Mouse (Mus musculus) liver, embryonic 14.5 days (tissue): ENCODE measurements at regions not wholly inside any gene's neighbourhood (a gene's known extent, or its start where the extent isn't known, plus 50 kb on each side); places are given as distances from the start of the nearest gene placed in this dataset.

Experiments used
- ATAC-seq: fragments of 200-750 bp; cut with Nextera tagmentation; 2 replicates; pipeline ENCODE4 v1.8.0; 2017; ENCODE audit warnings: moderate number of reproducible peaks, mild to moderate bottlenecking, moderate library complexity; ENCODE audit not compliant: insufficient read depth
- DNase-seq, 3 experiments: peaks; one replicate each; pipeline ENCODE4 v3.0.0-alpha.2; 2012 to 2013; ENCODE audit warnings: low read depth in 3 of 3, low spot score in 3 of 3
- H3K27ac ChIP-seq: fragments of 300-500 bp; sonication (generic); 2 replicates; pipeline ENCODE4 v1.5.1; 2014; ENCODE audit warnings: moderate library complexity, mild to moderate bottlenecking, control low read depth, inconsistent platforms
- H3K27me3 ChIP-seq: fragments of 300-500 bp; sonication (generic); 2 replicates; pipeline ENCODE4 v1.6.1; 2014; ENCODE audit warnings: mild to moderate bottlenecking, low read length, moderate library complexity; ENCODE audit not compliant: control insufficient read depth, insufficient read depth
- H3K36me3 ChIP-seq: fragments of 300-500 bp; sonication (generic); replicated peaks from 2 replicates; pipeline ENCODE4 v1.6.1; 2014; ENCODE audit warnings: low read depth; ENCODE audit not compliant: control insufficient read depth, insufficient read depth
- H3K4me1 ChIP-seq, 2 experiments: fragments of 200-500 bp in 1 of 2; fragments of 300-500 bp in 1 of 2; sonication (generic) in 1 of 2; replicated peaks; 2 replicates each; pipeline ENCODE4 v1.6.1; 2012 to 2014; ENCODE audit warnings: antibody characterized with exemption in 1 of 2, inconsistent platforms in 1 of 2, low read length in 1 of 2; ENCODE audit not compliant: control insufficient read depth in 2 of 2, insufficient read depth in 2 of 2
- H3K4me2 ChIP-seq: fragments of 300-500 bp; sonication (generic); 2 replicates; pipeline ENCODE4 v1.6.1; 2014; ENCODE audit warnings: low read depth, mild to moderate bottlenecking, control low read depth, moderate library complexity
- H3K4me3 ChIP-seq, 2 experiments: fragments of 200-500 bp in 1 of 2; fragments of 300-500 bp in 1 of 2; sonication (generic) in 1 of 2; 2 replicates each; pipeline ENCODE4 v1.5.1; 2012 to 2014; ENCODE audit warnings: low read depth in 2 of 2, low read length in 2 of 2, mild to moderate bottlenecking in 2 of 2, control low read depth in 1 of 2, inconsistent platforms in 1 of 2, moderate library complexity in 1 of 2; ENCODE audit not compliant: insufficient read depth in 1 of 2
- H3K9ac ChIP-seq: fragments of 300-500 bp; sonication (generic); replicated peaks from 2 replicates; pipeline ENCODE4 v1.6.1; 2014; ENCODE audit warnings: mild to moderate bottlenecking, control low read depth, moderate library complexity
- H3K9me3 ChIP-seq: fragments of 300-500 bp; sonication (generic); 2 replicates; pipeline ENCODE4 v1.6.1; 2016; ENCODE audit warnings: low read length, mixed read lengths; ENCODE audit not compliant: control insufficient read depth
- CTCF ChIP-seq: IDR thresholded peaks from 2 replicates; pipeline ENCODE4 v1.5.1; 2016; ENCODE audit warnings: antibody characterized with exemption, low read depth, control low read depth
- EP300 ChIP-seq: IDR thresholded peaks from 2 replicates; pipeline ENCODE4 v1.6.1; 2016; ENCODE audit warnings: antibody characterized with exemption, low read depth
- WGBS: fragments of 180-500 bp; shearing (Covaris S2); extraction: QIAGEN DNeasy Blood & Tissue Kit; methylation state at CpG from one replicate; pipeline ENCODE4 v1.1.7; 2014; ENCODE audit not compliant: insufficient replicate concordance; 5-methylcytosine and 5-hydroxymethylcytosine counted together

DNA sequence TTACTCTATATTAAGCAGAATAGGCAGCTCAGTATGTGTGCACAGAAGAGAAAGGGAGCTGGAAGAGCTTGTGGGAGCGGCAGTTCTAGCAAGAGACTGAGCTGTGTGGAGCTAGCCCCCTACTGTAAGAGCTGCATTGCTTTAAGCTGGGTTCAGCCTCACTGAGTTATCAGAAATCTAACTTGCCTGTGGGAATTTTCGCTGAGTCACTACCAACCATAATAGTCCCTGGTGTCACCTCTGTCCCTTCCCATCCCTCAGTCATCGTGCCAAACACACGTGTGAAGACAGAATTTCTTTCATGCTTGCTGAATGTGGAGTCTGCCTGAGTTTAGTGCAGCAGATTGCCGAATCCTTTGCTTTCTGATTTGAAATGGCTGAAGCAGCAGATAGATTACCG lies 99.0 kb upstream of the Eomes start:
- 0 out of 4 replicates have a peak, but pooled peaks cover 0 to 2% of the 10 kb centered on the region in 2 experiments for H3K4me1 ChIP-seq
- H3K27ac ChIP-seq = no peak overlapping the region
- no peaks in the 10 kb centered on the region for H3K9me3 ChIP-seq
- no peak for ATAC-seq
- H3K27me3 ChIP-seq = no peaks in the 10 kb centered on the region
- H3K4me2 ChIP-seq = no peak overlapping the region
- no peak for TF ChIP-seq CTCF
- TF ChIP-seq EP300 = no peak
- no peak for DNase-seq
- no peaks in the 10 kb centered on the region for H3K36me3 ChIP-seq
- WGBS = 16% methylated on average over 6 of the region's 6 CpGs
- no peak overlapping the region for H3K9ac ChIP-seq
- no peak overlapping the region for H3K4me3 ChIP-seq

DNA sequence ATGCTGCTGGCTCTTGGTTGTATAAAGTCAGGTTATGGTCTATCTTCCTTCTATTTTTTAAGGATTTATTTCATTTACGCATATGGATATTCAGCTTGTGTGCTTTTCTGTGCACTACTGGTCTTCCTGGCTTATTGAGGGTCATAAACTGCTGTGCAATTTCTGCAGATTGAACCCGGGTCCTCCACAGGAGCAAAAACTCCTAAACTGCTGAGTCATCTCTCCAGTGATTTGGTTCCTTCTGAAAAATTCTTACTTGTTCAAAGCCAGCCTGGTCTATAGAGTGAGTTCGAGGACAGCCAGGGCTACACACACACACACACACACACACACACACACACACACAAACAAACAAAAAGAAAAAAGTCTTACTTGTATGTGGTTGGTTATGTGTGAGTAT lies 95.5 kb upstream of the Eomes start:
- Histone ChIP-seq H3K9ac (no peak overlapping the region), H3K4me2 (no peak overlapping the region), H3K36me3 (no peaks in the 10 kb centered on the region), H3K27ac (no peak overlapping the region), H3K4me3 (no peak overlapping the region), H3K9me3 (no peaks in the 10 kb centered on the region), H3K4me1 (0 out of 4 replicates have a peak, but pooled peaks cover 0 to 2% of the 10 kb centered on the region in 2 experiments), H3K27me3 (no peaks in the 10 kb centered on the region; the same call in 1 of the 2 replicates)
- TF ChIP-seq CTCF (no peak), EP300 (no peak)
- ATAC-seq (no peak), DNase-seq (no peak)
- WGBS = 57% methylated on average over 3 of the region's 3 CpGs

DNA sequence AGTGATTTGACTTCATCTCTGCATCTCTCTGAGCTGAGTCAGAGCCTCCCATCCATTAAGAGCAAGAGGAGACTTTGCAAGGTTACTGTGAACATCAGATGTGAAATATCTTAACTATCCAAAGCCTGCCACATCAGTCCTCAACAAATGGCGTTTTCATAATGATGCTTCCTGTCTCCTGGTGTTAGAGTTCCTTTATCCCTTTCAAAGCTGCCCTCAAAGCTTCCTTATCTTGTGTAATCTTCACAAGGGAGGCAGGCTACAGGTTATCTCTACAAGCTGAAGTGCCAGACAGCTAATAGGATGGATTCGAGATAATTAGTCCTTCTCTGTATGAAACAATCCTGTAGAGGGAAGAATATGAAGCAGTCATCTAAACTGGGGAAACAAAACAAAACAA lies 93.4 kb upstream of the Eomes start:
- DNase-seq (no peak), ATAC-seq (no peak)
- Histone ChIP-seq H3K4me1 (no peaks in the 10 kb centered on the region), H3K4me2 (no peak overlapping the region), H3K36me3 (no peaks in the 10 kb centered on the region), H3K4me3 (no peak overlapping the region), H3K9ac (no peak overlapping the region), H3K27me3 (peaks cover 10% of the 10 kb centered on the region), H3K27ac (no peak overlapping the region), H3K9me3 (no peaks in the 10 kb centered on the region)
- no peak for TF ChIP-seq EP300
- no peak for TF ChIP-seq CTCF
- WGBS = 8% methylated on average over 2 of the region's 2 CpGs

DNA sequence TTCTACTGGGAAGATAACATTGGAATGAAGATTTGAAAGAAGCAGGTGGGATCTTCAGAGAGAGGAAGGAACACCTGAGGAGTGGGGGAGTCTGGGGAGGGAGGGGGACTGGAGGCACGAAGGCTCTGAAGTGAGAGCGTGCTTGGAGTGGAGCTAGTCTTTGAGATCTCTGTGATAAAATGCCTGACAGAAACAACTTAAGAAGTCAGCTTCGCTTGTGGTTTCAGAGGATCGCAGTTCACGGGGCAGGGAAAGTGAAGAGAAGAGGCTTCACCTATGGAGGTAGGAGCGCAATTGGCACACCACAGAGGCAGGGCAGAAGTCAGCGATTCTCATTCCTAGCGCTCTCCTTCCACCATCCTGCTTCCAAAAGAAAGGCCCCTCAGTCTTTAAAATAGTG lies 90.4 kb upstream of the Eomes start:
- Histone ChIP-seq H3K9me3 (no peaks in the 10 kb centered on the region), H3K36me3 (no peaks in the 10 kb centered on the region), H3K9ac (no peak overlapping the region), H3K27ac (no peak overlapping the region), H3K4me2 (no peak overlapping the region), H3K27me3 (peaks cover 16% of the 10 kb centered on the region), H3K4me1 (no peaks in the 10 kb centered on the region), H3K4me3 (no peak overlapping the region)
- DNase-seq (no peak), ATAC-seq (no peak)
- 25% methylated on average over 8 of the region's 8 CpGs for WGBS
- no peak for TF ChIP-seq CTCF
- no peak for TF ChIP-seq EP300

DNA sequence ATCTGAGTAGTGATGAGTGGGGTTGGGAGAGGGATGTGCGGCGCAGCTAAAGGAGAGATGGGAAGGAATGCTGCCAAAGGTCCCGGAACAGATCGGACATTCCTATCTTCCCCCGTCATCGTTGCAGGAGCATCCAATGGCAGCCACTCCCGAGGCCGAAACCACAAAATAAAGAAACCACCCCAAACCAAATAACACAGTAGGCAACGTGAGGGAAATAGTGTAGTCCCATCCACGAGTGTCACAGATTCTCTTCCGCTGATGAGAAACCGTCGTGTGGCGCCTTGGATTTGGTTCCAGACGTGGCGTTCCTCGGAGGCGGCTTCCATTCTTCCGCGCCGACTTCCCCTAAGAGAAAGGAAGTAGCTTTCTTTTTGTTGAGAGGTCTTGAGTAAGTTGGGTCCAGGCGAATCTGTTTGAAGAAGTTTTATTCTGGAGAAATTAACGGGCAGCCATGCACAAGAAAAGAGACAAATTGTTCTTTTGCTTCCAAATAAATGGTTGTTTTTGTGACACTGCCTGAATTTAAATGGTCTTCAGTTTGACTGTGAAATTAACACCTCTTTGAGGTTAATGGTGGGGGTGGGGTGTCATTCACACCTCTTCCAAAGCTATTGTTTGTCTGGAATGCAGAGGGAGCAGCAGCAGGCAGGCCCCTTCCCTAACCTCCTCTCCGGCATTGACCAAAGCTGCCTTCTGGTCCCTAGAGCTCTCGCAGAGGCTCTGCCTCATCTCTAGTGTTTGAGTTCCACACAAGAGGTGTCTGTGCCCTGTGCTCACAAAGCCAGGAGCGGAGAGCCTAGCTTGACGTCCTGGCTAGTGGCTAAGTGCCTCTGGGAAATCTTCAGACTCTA lies 88.3 kb upstream of the Eomes start:
- Histone ChIP-seq H3K27ac (no peak overlapping the region), H3K4me1 (peaks cover 0 to 3% of the 10 kb centered on the region in 2 experiments; a peak in 1 of 4 replicates), H3K4me3 (peak overlapping the region in 1 of 2 experiments; percentile 14; a peak in 1 of 4 replicates), H3K9ac (no peak overlapping the region), H3K9me3 (no peaks in the 10 kb centered on the region), H3K27me3 (peaks cover 16% of the 10 kb centered on the region), H3K4me2 (peak overlapping the region; percentile 26; the same call in 1 of the 2 replicates), H3K36me3 (no peaks in the 10 kb centered on the region)
- 6% methylated on average over 27 of the region's 27 CpGs for WGBS
- DNase-seq = no peak
- ATAC-seq = no peak
- TF ChIP-seq CTCF = no peak
- TF ChIP-seq EP300 = no peak
